Mouse (Mus musculus): ENCODE data around the gene Eef1akmt3. TPM values are rescaled to one million over a fixed set of nuclear protein-coding genes. Genes with fewer than 3 reads are reported as not detected.

Gene Eef1akmt3
- total RNA-seq (2021) = under 1 TPM in 1 of 2 experiments, not detected in 1; 0.19 TPM
- long read RNA-seq, experiment 1 = 0 reads
- long read RNA-seq, experiment 2 = 0 reads

DNA sequence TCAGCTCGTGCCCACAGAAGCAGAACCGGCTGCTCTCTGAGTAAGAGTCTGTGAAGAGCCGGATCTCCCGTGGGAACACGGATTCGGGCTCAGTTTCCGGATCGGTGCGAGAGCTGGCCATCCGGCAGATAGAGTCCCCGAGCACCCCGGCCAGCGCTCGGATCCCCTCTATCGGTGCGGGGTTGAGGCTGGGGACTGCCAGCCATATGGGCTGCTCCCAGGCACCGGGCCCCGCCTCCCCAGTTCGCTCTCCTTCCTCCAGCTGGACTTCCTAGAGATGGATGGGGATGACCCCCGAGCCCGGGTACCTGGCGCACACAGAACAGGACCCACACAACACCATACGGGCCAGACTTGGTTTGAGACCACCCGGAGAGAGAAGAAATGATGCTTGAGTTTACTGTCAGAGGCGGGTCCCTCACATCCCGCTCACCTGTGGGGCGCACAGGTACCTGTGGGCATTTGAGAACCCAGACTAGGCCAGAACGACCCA is at the start of gene Eef1akmt3, which contains the start of gene Mettl1:
Eef1akmt3 (minus strand) TSS at position 240 of the 493 bp plus-strand sequence.
Mettl1 (plus strand) TSS at position 141 of the 493 bp plus-strand sequence.
- intact Hi-C loops (cut with DNase I) = no loop called here
- no peak for DNase-seq (ENCODE audit: low spot score in 2 of 2)

DNA sequence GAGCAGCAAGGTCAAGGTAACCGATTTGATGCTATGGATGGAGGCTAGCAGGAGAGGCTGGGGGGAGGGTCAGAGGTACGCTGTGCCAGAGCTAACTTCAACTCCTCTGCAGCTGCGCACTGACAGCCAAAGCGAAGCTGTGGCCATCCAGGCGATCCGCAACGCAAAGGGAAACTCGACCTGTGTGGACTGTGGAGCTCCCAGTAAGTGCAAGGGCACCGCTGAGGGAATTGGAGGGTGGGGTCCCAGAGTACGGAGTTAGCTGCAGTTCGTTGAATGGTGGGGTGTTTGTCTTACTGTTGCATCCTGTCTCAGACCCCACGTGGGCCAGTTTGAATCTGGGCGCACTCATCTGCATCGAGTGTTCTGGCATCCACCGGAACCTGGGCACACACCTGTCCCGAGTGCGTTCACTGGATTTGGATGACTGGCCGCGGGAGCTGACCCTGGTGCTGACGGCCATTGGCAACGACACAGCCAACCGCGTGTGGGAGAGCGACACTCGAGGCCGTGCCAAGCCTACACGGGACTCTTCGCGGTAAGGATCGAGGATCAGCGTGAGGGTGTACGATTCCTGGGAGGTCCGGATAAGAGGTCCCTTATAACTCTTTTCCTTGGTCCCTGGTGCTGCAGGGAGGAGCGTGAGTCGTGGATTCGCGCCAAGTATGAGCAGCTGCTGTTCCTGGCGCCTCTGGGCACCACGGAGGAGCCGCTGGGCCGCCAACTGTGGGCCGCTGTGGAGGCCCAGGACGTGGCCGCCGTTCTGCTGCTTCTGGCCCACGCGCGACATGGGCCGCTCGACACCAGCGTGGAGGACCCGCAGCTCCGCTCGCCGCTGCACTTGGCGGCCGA is 49.5 kb upstream of the Eef1akmt3 start:
- intact Hi-C loops (cut with DNase I) = no loop called here
- DNase-seq (ENCODE audit: low spot score in 2 of 2) = peak in 1 of 2 experiments; percentile 72

DNA sequence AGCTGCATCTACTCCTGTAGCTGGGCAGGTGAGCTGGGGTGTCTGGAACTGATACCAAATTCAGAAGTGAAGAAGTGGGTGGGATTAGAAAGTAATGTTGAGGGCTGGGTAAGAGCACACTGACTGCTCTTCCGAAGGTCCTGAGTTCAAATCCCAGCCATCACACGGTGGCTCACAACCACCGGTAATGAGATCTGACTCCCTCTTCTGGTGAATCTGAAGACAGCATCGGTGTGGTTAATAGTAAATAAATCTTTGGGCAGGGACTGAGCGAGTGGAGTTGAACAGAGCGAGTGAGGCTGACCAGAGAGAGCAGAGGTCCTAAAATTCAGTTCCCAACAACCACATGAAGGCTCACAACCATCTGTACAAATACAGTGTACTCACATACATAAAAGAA is 44.3 kb upstream of the Eef1akmt3 start:
- no peak for DNase-seq (ENCODE audit: low spot score in 2 of 2)
- intact Hi-C loops (cut with DNase I) = no loop called here

DNA sequence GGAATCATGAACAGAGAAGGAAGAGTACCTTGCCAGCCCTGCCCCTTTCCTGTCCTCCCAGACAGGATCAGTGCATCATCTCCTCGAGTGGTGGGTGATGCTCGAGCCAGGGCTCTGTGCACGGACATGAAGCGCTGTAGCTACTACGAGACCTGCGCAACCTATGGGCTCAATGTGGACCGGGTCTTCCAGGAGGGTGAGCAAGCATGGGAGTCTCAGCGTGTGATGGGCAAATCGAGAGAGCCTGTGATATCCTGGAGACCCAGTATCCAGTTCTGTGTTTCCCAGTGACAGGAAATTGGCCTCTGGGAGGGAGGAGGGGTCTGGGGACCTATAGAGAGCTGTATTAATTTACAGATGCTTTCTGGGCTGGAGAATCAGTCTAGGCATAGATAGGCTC is 43.7 kb upstream of the Eef1akmt3 start:
- no peak for DNase-seq (ENCODE audit: low spot score in 2 of 2)
- intact Hi-C loops (cut with DNase I) = no loop called here

DNA sequence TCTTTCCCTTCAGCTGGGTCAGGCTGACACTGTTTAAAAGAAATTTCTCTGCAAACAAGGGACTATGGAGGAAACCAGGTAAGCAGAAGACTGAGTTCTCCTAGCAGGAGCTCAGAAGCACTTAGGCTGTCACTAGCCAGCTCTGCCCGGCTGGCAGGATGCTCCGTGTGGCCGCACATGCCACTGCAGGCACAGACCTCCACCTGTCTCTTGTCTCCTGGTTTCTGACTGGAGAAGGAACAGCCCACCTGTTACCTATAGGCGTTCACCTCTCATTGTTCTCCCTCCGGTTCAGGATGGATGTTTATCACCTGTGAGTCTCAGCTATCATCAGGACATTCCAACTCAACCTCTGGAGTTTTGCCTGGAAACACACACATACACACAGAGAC is 42.6 kb upstream of the Eef1akmt3 start:
- intact Hi-C loops (cut with DNase I) = no loop called here
- no peak for DNase-seq (ENCODE audit: low spot score in 2 of 2)

DNA sequence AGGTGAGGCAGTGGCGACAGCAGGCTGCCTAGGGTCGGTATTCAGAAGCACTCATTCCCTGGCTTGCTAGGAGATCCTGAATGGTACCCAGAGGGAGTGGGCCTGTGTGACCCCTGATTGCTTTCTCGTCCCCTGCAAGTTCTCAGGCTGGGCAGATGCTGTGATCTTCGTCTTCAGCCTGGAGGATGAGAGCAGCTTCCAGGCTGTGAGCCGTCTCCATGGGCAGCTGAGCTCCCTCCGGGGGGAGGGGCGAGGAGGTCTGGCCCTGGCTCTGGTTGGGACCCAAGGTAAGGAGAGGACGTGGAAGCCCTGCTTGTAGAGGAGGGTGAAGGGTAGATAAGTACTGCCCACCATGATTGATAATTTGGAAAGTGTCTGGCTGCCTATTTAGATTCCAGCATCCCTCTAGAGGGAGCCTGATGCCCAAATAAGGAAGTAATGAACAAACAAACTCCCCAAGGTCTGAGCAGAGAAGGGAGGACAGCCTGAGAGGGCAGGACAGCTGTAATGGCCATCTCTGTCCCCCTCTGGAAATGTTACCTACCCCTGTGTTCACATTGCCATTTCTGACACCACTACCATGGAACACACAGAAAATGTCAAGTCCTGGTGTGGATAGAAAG is 42.1 kb upstream of the Eef1akmt3 start:
- DNase-seq (ENCODE audit: low spot score in 2 of 2) = no peak
- intact Hi-C loops (cut with DNase I) = no loop called here

DNA sequence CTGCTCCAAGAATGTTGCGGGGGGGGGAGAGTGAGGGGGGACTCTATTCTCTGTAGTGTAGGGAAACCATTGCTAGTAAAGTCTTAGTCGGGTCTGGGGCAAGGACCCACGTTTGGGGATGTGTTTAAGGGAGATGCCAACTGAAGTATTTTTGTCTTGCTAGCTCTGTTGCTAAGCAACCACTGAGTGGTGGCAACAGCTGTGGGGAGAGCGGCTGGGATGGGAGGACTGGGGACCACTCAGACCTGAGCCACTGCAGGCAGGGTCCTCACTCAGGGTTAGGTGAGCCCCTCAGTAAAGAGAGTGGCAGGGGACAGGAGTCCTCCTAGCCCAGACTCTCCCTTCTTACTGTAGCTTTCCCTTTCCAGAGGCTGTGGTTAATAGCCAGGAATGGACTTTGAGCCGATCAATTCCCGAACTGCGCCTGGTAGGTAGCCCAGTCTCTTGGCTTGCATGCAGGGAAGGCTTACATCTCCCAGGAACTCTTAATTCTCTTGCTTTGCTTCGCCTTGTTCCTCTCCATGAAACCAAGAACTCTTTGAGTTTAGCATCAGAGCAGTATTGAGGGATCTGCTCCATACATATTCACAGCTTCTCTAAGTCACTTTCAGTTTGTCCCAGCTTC is 40.8 kb upstream of the Eef1akmt3 start:
- peak in 1 of 2 experiments; percentile 64 for DNase-seq (ENCODE audit: low spot score in 2 of 2)
- intact Hi-C loops (cut with DNase I) = no loop called here

DNA sequence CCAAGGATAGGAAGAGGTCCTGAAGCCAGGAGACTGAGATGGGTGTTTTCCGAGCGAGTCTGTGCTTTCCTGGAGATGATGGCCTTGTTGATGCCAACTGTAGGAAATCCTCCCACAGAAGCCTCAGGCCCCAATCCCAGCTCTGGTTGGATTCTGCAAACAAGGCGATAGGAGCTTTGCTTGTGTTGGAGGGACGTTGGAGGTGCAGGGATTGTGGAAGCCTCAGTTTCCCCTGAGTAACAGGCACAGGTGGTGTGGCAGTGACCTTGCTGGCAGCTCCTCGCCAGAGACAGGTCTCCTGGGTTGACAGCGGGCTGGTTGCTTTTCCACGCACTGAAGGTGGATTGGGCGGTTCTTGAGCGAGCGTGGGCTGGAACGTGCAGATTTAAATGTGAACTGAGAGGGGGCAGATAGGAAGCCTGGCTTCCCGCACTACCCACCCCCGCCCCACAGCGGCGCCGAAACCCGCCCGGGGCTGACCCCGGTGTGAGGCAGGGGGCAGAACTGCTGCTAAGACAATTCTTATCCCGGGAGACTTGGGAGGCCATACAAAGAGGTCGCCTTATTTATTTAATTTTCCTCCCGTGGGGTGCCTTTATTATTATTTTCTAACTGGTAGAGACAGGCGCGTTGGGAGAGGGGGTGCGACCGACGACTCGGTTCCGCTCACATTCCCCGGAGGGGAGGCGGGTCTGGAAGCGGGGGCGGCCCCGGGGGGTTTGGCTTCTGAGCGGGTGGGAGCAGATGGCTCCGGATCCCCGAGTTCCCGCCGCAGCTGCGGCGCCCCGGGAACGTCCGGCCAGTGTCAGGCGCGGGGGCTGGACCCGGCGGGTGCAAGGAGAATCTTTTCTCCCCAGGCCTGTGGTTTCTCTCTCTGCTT is 39.8 kb upstream of the Eef1akmt3 start:
- intact Hi-C loops (cut with DNase I) = no loop called here
- peak; percentile 69 to 70 for DNase-seq (ENCODE audit: low spot score in 2 of 2)

DNA sequence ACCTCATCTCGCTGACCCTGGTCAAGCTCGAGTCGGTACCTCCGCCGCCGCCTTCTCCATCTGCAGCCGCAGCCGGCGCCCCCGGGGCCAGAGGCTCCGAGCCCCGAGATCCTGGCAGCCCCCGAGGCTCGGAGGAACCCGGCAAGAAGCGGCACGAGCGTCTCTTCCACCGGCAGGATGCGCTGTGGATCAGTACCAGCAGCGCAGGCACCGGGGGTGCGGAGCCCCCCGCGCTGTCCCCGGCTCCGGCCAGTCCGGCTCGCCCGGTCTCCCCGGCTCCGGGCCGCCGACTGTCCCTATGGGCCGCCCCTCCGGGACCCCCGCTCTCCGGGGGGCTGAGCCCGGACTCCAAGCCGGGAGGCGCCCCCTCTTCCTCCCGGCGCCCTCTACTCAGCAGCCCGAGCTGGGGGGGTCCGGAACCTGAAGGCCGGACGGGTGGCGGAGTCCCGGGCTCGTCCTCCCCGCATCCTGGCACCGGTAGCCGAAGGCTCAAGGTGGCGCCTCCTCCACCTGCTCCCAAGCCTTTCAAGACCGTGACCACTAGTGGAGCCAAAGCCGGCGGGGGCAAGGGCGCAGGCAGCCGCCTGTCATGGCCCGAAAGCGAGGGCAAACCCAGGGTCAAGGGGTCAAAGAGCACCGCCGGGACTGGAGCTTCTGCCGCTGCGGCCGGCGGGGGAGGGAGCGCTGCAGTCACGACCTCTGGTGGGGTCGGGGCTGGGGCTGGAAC is 38.5 kb upstream of the Eef1akmt3 start:
- DNase-seq (ENCODE audit: low spot score in 2 of 2) = no peak
- intact Hi-C loops (cut with DNase I) = loop anchor here (5.0 kb wide), 1 partner anchor 92 kb away; no protein-coding TSS in a partner anchor

DNA sequence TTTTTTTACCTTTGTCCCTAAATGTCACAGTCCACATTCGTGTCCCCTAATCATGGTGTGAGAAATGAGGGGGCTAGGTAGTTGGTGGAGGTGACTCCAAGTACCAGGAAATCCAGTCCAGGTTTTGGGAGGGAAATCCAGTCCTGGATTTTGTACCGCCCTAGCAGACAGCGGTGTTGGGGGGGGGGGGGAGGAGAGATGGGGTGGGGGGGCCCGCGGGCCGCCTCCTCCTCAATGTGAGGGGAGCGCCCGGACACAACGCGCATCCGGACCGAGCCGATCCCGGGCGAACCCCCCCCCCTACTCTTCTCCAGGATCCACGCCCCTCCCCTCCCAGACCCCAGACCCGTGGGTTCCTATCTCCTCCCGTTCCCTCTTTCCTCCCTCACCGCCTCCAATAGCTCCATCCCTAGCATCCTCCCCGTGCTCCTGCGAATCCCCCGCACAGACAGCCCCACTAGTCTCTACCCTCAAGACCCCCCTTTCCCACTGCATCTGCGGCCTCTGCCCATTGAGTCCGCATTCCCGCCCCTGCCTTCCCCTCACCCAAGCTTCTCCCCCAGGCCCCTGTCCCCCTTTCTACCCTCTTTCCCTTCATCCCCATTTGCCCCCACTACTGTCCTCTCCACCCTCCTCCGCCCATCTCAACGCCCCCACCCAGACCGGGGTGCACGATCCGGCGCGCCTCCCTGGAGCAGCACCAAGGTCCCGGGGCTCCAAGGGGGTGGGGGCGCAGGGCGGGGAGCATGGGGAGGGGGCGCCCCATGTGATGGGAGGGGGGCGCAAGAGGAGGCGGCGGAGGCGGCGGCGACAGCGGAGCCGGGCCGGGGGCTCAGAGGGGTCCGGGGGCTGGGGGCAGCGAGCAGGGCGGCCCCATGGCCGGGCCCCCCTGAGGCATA is 37.6 kb upstream of the Eef1akmt3 start:
- intact Hi-C loops (cut with DNase I) = loop anchor here (5.0 kb wide), 1 partner anchor 93 kb away; no protein-coding TSS in a partner anchor
- DNase-seq (ENCODE audit: low spot score in 2 of 2) = peak; percentile 82 to 84

DNA sequence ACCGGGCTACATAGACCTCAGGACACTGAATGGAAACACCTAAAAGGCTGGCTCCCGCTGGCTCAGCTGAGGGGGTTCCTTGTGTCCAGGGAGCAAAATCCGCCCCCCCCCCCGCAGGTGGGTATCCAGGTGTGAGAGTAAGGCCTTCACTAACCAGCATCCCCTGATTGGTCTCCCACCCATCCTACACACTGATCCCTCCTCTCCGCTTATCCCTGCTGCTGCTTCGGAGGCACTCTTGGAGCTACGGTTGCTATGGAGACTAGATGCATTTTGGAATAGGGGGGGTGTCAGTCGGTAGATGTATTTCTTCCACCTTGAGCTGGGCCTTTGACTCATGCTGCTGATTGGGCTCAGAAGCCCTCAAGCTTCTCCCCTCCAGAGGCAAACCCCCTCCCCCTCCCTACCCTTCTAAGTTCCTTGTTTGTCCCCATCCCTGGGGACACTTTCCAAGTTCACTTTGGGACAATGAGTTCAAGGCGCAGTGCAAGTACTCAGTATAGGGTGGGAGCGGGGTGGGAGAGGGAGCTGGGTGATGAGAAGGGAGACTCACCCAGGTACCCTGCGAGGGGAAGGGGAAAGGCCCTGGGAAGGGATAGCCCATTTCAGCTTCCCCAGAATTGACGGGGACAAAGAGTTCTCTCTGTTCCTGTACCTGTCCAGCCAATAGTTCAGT is 36.8 kb upstream of the Eef1akmt3 start:
- peak; percentile 67 to 88 for DNase-seq (ENCODE audit: low spot score in 2 of 2)
- intact Hi-C loops (cut with DNase I) = loop anchor here (5.0 kb wide), 1 partner anchor 94 kb away; no protein-coding TSS in a partner anchor

DNA sequence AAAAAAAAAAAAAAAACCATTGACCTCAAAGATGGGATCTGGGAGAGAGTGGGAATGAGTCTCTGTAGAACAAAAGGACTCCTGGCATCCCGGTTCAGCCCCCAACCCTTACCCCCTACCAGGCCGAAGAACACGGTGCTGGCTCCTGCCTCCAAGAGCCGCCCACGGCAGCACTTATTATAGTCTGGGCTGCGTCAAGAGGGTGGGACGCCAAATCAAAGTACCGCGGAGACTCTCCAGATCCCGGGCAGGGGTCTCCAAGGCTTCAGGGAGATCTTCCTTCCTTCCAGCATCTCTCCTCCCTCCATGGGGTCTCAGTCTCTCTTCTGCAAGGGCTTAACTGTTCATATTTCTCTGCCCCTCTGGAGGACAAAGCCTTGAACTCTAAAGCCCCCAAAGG is 36.2 kb upstream of the Eef1akmt3 start:
- intact Hi-C loops (cut with DNase I) = loop anchor here (5.0 kb wide), 1 partner anchor 95 kb away; no protein-coding TSS in a partner anchor
- peak; percentile 60 to 68 for DNase-seq (ENCODE audit: low spot score in 2 of 2)

DNA sequence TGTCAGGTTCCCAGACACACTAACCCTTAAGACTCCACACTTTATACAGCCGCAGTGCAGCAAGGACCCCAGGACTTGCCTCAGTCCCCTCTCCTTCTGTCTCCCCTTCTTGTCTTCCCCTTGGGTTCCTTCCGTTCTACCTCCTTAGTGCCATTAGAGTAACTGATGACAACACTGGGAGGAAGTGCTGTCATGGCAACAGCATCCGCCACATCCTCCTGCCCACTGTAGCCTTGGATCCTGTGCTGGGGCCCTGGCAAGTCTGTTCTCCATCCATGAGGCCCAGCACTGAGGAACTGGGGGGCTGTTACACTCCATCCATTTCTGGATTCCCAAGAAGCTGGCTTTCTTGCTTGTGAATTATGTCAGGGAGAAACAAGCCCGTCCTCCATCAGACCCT is 34.8 kb upstream of the Eef1akmt3 start:
- intact Hi-C loops (cut with DNase I) = loop anchor here (5.0 kb wide), 1 partner anchor 96 kb away; no protein-coding TSS in a partner anchor
- DNase-seq (ENCODE audit: low spot score in 2 of 2) = peak in 1 of 2 experiments; percentile 58

DNA sequence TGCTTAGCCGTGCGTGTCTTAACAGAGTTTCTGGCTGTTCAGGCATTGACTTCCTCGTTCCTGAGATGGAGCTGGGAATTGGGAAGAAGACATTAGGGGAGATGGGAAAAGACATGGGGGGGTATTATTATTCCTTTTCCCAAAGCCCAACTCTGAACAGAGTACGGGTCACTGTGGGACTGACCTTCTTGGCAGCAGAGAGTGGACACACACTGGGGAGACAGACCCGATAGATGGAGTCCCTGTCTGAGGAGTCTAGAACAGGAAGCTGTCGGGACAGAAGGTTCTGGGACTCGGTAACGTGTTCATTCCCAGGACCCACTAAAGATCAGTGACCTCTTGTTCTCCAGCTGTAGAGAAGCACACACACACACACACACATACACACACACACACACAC is 34.3 kb upstream of the Eef1akmt3 start:
- DNase-seq (ENCODE audit: low spot score in 2 of 2) = no peak
- intact Hi-C loops (cut with DNase I) = loop anchor here (5.0 kb wide), 1 partner anchor 97 kb away; no protein-coding TSS in a partner anchor

DNA sequence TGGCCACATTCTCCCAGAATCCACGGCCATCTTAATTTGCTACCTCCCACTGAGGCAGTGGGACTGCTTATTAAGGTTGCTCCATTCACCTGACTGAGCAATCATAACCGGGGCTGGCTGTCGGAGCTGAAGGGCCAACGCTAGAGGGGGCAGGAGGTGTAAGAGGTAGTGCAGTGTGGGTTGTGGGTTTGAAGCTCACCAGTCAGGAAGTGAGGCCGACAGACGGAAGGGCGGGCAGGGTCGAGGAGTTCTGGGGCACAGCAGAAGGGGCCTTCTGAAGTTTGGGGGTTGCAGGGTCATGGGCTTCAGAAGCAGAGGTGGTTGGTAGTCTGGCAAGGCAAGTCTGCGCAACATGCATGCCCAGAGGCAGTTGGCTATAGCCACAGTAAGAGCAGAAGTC is 33.8 kb upstream of the Eef1akmt3 start, which contains the start of gene Agap2:
Agap2 (plus strand) TSS at position 205 of the 400 bp plus-strand sequence.
- intact Hi-C loops (cut with DNase I) = loop anchor here (5.0 kb wide), 1 partner anchor 97 kb away; no protein-coding TSS in a partner anchor
- no peak for DNase-seq (ENCODE audit: low spot score in 2 of 2)

DNA sequence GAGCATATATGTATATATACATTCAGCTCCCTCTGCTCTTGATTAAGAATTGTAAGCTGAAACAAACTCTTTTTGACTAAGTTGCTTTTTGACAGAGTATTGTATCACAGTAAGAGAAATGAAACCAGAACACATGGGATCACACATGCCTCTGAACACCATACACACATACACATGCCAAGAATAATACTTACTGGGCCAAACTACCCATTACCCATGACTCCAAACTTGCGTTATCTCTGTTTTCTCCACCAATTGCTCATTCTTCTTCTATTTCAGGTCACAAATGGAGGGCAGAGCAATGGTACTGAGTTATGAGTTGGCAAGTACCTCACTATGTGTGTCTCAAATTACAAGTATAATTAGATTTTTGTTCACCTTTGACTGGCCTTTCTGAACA is 32.7 kb upstream of the Eef1akmt3 start:
- intact Hi-C loops (cut with DNase I) = no loop called here
- no peak for DNase-seq (ENCODE audit: low spot score in 2 of 2)

Data from left cerebral cortex, postnatal 14 days (tissue).